Mouse (Mus musculus) telencephalon, adult 2 months (tissue): ENCODE measurements around the gene Olfr1126.
"Not testable (repeated sequence)": the region's sequence is repeated elsewhere in the genome, so short reads cannot be mapped to it uniquely, and the experiment has no call there.

Experiments
- DNase-seq: peaks from one replicate; pipeline ENCODE4 v3.0.0-alpha.2; 2011; ENCODE audit warnings: low read depth, low spot score

Olfr1126 gene

GRCm38 (mm10) chr2:87453662-87454061, at the start of gene Olfr1126:
Gene Olfr1126, plus strand, starts transcription at chr2:87453962.
- no peak for DNase-seq

- DNase-seq: no peak
Measured at GRCm38 (mm10) chr2:87416335-87416734, 37.4 kb upstream of the Olfr1126 start, which contains the start of gene Olfr1123. Gene Olfr1123, plus strand, starts transcription at chr2:87416635.

GRCm38 (mm10) chr2:87429975-87430374, 23.8 kb upstream of the Olfr1126 start, which contains the start of gene Olfr1124:
Gene Olfr1124, plus strand, starts transcription at chr2:87430275.
- no peak for DNase-seq

- no peak for DNase-seq
Measured at GRCm38 (mm10) chr2:87437731-87438130, 16.0 kb upstream of the Olfr1126 start.

- DNase-seq: no peak
Measured at GRCm38 (mm10) chr2:87461769-87462168, 8.0 kb downstream of the Olfr1126 start.

- DNase-seq: no peak
Measured at GRCm38 (mm10) chr2:87480207-87480606, 26.4 kb downstream of the Olfr1126 start.

GRCm38 (mm10) chr2:87481158-87481557, 27.4 kb downstream of the Olfr1126 start:
- no peak for DNase-seq

GRCm38 (mm10) chr2:87482276-87482675, 28.5 kb downstream of the Olfr1126 start:
- DNase-seq: no peak

- not testable (repeated sequence) for DNase-seq
Measured at GRCm38 (mm10) chr2:87496993-87497392, 43.2 kb downstream of the Olfr1126 start, which contains the start of gene Pramel7. Gene Pramel7, minus strand, starts transcription at chr2:87497093.

- no peak for DNase-seq
Measured at GRCm38 (mm10) chr2:87506265-87506664, 52.5 kb downstream of the Olfr1126 start, which contains the start of gene Pramel6. Gene Pramel6, plus strand, starts transcription at chr2:87506565.
